Mouse (Mus musculus) left cerebral cortex, adult 8-10 months (tissue): ENCODE results near the gene Aldh3b2. TPM values are rescaled to one million over a fixed set of nuclear protein-coding genes. Genes with fewer than 3 reads are reported as not detected.

Experiments
- DNase-seq, 2 experiments: peaks; one replicate each; pipeline ENCODE4 v3.0.0; 2022; ENCODE audit warnings: low spot score in 2 of 2
- total RNA-seq, 4 experiments: library from RNA; stranded (reverse); gene quantifications; 2 replicates each; pipeline ENCODE4 v1.2.4; 2022

Aldh3b2 gene
- total RNA-seq, 4 experiments from 2014 or later, result 0.80 to 1.3 (median 0.91) TPM

DNA sequence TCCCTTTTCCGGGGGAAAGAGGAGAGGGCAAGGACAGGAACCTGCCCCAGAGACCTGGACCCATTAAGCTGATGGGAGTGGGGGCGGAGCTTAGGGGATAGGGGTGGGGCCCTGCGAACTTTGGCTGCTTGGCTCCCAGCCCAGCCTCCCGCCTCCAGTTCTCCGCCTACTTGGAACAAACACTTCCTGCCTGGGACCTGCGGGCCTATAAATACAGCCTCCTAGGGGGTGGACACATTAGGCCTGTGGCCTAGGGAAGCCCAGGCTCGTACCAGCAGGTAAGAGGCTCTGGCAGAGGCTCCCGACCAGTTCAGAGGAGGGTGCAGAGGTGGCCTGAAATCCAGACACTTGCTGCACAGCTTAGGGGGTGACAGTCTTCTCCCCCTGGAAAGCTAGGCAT is 14.2 kb downstream of the Aldh3b2 start, which contains the start of gene Acy3:
Gene Acy3, plus strand, starts transcription at position 237 of the 400 bp plus-strand sequence.
- DNase-seq, result peak; percentile 34 to 43

GRCm38 (mm10) chr19:3988066-3988465 is 15.9 kb downstream of the Aldh3b2 start:
- DNase-seq, result no peak

- no peak for DNase-seq
These were observed 16.6 kb downstream of the Aldh3b2 start for GRCm38 (mm10) chr19:3988750-3989149.

GRCm38 (mm10) chr19:3990804-3991203 is 18.7 kb downstream of the Aldh3b2 start:
- DNase-seq, result no peak

DNA sequence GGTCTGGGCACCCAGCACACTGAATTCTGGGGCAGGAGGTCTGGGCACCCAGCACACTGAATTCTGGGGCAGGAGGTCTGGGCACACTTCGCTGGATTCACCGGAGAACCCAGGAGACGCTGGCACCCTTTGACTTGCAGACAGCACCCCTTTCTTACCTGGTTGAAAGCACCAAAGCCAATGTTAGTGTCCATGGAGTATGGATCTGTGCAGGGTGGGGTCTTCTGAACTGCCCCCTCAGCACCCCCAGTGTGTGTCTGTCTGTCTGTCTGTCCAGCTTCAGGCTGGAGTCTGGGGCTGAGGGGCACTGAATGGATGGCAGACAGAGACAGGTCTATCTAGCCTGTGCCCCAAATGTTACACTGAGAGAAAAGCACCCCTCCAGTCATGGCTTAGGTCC is 19.4 kb downstream of the Aldh3b2 start:
- DNase-seq, result no peak

- DNase-seq, result no peak
These were observed 19.8 kb downstream of the Aldh3b2 start for GRCm38 (mm10) chr19:3991966-3992365.

- DNase-seq, result no peak
These were observed 20.3 kb downstream of the Aldh3b2 start, which contains the start of gene Tbx10 for GRCm38 (mm10) chr19:3992416-3992815. Tbx10 (plus strand) TSS chr19:3992752.

DNA sequence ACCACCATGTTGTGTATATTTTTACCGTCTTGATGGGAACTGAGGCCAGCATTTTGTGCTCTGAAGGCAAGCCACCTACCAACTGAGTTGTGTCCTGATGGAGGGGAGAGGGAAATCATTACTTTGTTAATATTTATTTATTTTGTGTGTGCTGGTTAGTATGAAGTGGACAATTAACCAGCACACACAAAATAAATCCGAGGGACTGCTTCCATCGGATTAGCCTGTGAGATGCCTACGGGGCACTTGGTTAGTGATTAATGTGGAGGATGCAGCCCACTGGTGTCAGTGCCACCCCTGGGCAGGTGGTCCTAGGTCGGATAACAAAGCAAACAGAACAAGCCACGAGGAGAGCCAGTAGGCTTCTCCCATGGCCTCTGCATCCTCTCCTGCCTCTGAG is 22.8 kb downstream of the Aldh3b2 start:
- no peak for DNase-seq

DNA sequence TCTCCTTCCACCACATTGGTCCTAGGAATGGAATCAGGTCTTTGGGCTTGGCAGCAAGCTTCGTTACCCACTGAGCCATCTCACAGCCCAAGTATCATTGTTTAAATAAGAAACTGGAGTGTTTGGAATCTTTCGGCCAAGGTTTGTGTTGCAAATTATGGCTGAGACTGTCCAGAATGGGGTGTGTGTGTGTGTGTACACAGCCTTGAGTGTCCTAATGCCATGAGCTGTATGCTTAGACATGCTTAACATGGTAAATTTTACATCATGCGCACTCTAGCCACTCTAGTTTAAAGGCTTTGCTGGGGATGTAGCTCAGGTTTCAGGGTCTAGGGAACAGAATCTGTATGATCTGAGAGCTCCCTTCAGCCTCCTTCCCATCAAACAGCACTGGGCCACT is 23.4 kb downstream of the Aldh3b2 start:
- no peak for DNase-seq

GRCm38 (mm10) chr19:3996106-3996505 is 24.0 kb downstream of the Aldh3b2 start:
- DNase-seq, result no peak

GRCm38 (mm10) chr19:3996747-3997146 is 24.6 kb downstream of the Aldh3b2 start:
- DNase-seq, result no peak

- no peak for DNase-seq
These were observed 25.1 kb downstream of the Aldh3b2 start for GRCm38 (mm10) chr19:3997231-3997630.

- DNase-seq, result no peak
These were observed 26.2 kb downstream of the Aldh3b2 start for GRCm38 (mm10) chr19:3998335-3998734.

GRCm38 (mm10) chr19:3999121-3999730 is 27.1 kb downstream of the Aldh3b2 start:
- DNase-seq, result no peak

GRCm38 (mm10) chr19:4000119-4000900 is 28.2 kb downstream of the Aldh3b2 start, which contains the start of the genes Nudt8 and Gm49405:
Nudt8 (plus strand) TSS chr19:4000580.
Gm49405 (plus strand) TSS chr19:4000626.
- DNase-seq, result peak; percentile 93 to 95

- DNase-seq, result no peak
These were observed 28.9 kb downstream of the Aldh3b2 start for GRCm38 (mm10) chr19:4000949-4001525.

- no peak for DNase-seq
These were observed 29.6 kb downstream of the Aldh3b2 start for GRCm38 (mm10) chr19:4001752-4002151.

GRCm38 (mm10) chr19:4003112-4003511 is 31.0 kb downstream of the Aldh3b2 start, which contains the start of gene Doc2g:
Doc2g (plus strand) TSS chr19:4003313.
- DNase-seq, result no peak

DNA sequence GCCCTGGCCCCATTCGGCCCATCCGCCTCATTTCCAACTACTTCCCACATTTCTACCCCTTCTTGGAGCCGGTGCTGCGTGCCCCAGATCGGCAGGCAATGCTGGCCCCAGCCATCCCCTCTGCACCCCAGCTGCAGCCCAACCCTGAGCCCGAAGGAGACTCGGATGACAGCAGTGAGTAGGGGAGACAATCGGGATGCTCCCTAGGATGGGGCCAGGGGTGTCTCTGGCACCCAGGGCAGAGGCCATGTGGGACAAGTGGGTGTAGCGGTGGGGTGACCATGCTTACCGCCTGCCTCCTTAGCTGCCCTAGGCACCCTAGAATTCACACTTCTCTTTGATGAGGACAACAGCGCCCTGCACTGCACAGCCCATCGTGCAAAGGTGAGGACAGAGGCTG is 31.5 kb downstream of the Aldh3b2 start:
- DNase-seq, result no peak

DNA sequence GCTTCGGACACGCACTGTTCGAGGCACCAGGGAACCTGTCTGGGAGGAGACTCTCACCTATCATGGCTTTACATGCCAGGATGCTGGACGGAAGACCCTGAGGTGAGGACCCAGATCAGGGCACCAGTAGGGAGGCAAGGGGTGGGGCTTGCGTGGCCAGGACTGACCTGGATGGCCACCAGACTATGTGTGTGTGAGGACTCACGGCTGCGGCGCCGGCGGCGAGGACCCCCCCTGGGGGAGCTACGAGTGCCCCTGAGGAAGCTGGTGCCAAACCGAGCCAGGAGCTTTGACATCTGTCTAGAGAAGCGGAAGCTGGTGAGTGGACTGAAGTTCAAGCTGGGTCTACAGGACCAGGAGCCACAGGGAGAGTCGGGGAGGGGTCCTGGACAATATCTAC is 32.2 kb downstream of the Aldh3b2 start:
- DNase-seq, result no peak

- DNase-seq, result no peak
These were observed 33.0 kb downstream of the Aldh3b2 start for GRCm38 (mm10) chr19:4005091-4005490.

DNA sequence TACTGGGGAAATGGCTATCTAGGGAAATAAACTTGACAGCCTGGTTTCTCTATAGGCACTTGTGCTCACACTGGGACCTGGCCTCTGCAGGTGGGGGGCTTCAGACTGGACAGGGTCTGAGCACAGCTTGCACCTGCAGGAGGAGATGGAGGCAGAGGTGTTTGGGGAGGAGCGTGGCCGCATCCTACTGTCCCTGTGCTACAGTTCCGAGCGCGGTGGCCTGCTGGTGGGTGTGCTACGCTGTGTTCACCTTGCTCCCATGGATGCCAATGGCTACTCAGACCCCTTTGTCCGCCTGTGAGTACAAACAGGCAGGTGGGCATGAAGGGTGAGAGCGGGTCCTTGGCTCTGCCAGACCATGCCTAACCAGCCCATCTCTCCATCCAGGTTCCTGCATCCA is 33.8 kb downstream of the Aldh3b2 start:
- no peak for DNase-seq
